Mouse (Mus musculus) olfactory bulb, adult 2 months (tissue): ENCODE measurements at regions not wholly inside any gene's neighbourhood (a gene's known extent, or its start where the extent isn't known, plus 50 kb on each side); places are given as distances from the start of the nearest gene placed in this dataset.

Source experiments
- CTCF ChIP-seq: fragments of 200-500 bp; IDR thresholded peaks from 2 replicates; pipeline ENCODE4 v1.5.1; 2012; ENCODE audit warnings: low read depth, mild to moderate bottlenecking, low read length, moderate library complexity; ENCODE audit not compliant: insufficient read depth
- POLR2A ChIP-seq: fragments of 200-500 bp; IDR thresholded peaks from 2 replicates; pipeline ENCODE4 v1.6.1; 2012; ENCODE audit warnings: mild to moderate bottlenecking, low read depth, low read length, moderate library complexity; ENCODE audit not compliant: insufficient read depth

DNA sequence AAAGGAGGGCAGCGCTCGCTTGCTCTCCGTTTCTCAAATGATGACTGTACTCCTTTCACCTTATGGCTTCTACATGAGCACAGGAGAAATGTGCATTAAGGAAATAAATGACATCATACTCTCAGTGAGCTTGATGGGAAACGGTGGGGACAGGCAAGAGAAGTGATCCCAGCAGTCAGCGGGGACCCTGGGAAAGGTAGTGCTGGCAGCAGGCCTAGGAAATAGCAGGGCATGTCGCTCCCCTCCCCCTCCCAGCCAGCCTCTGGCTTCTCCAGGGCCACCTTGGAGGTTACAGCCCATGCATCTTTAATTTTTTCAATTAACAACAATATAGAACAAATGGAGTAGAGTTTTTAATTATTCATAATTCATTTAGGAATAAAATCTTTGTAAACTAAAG, 58.6 kb upstream of the Klhl29 start:
- no peak for TF ChIP-seq CTCF
- TF ChIP-seq POLR2A = no peak
